Mouse (Mus musculus): ENCODE results near the gene Lima1.

- no peak for TF ChIP-seq POLR2A (IDR thresholded peaks at IDR 0.05; ENCODE audit: borderline replicate concordance, insufficient read depth, low read length)
- TF ChIP-seq CTCF (IDR thresholded peaks at IDR 0.05; ENCODE audit: borderline replicate concordance, insufficient read depth, low read depth, low read length): no peak
Measured at GRCm38 (mm10) chr15:99733186-99733585, 142.1 kb downstream of the Lima1 start.
